Mouse (Mus musculus): ENCODE data around the gene Supt3. TPM values are rescaled to one million over a fixed set of nuclear protein-coding genes. Genes with fewer than 3 reads are reported as not detected.

Supt3 gene
- total RNA-seq (2021) = 10 to 100 TPM; 18.7 to 24.6 TPM
- long read RNA-seq, experiment 1, transcript Supt3-201 (12 exons, 1,508 nt) = major isoform, 12 of 17 reads
- long read RNA-seq, experiment 1, partial matches to known transcripts = 1 of 17 reads
- long read RNA-seq, experiment 1, other reads (novel, unspliced or antisense) = 4 of 17 reads
- long read RNA-seq, experiment 2, transcript Supt3-201 (12 exons, 1,508 nt) = major isoform, 7 of 11 reads
- long read RNA-seq, experiment 2, partial matches to known transcripts = 3 of 11 reads
- long read RNA-seq, experiment 2, other reads (novel, unspliced or antisense) = 1 of 11 reads

- peak; percentile 99 for DNase-seq
Observed at GRCm38 (mm10) chr17:44776738-44777270, at the start of gene Supt3. Gene Supt3 (plus strand): TSS chr17:44777152.

- DNase-seq = no peak
Observed at GRCm38 (mm10) chr17:44727675-44728074, 49.3 kb upstream of the Supt3 start.

GRCm38 (mm10) chr17:44728464-44728863 lies 48.5 kb upstream of the Supt3 start:
- DNase-seq = no peak

GRCm38 (mm10) chr17:44733544-44734310 lies 43.2 kb upstream of the Supt3 start:
- peak; percentile 8 for DNase-seq

GRCm38 (mm10) chr17:44734501-44735222 lies 42.3 kb upstream of the Supt3 start:
- DNase-seq = peak; percentile 65

GRCm38 (mm10) chr17:44735223-44735990 lies 41.5 kb upstream of the Supt3 start:
- DNase-seq = no peak

- DNase-seq = peak; percentile 78
Observed at GRCm38 (mm10) chr17:44735991-44736561, 40.9 kb upstream of the Supt3 start.

- DNase-seq = no peak
Observed at GRCm38 (mm10) chr17:44737275-44738120, 39.5 kb upstream of the Supt3 start.

GRCm38 (mm10) chr17:44738121-44738637 lies 38.8 kb upstream of the Supt3 start:
- DNase-seq = no peak

GRCm38 (mm10) chr17:44742246-44742645 lies 34.7 kb upstream of the Supt3 start:
- DNase-seq = no peak

GRCm38 (mm10) chr17:44743780-44744179 lies 33.2 kb upstream of the Supt3 start:
- DNase-seq = no peak

- no peak for DNase-seq
Observed at GRCm38 (mm10) chr17:44745378-44745777, 31.6 kb upstream of the Supt3 start.

GRCm38 (mm10) chr17:44766318-44766717 lies 10.6 kb upstream of the Supt3 start:
- no peak for DNase-seq

- no peak for DNase-seq
Observed at GRCm38 (mm10) chr17:44766975-44767374, 10.0 kb upstream of the Supt3 start.

- DNase-seq = no peak
Observed at GRCm38 (mm10) chr17:44767375-44767774, 9.6 kb upstream of the Supt3 start.

GRCm38 (mm10) chr17:44768522-44768921 lies 8.4 kb upstream of the Supt3 start:
- no peak for DNase-seq

GRCm38 (mm10) chr17:44770871-44771270 lies 6.1 kb upstream of the Supt3 start:
- no peak for DNase-seq

GRCm38 (mm10) chr17:44772576-44772975 lies 4.4 kb upstream of the Supt3 start:
- no peak for DNase-seq

- peak; percentile 78 for DNase-seq
Observed at GRCm38 (mm10) chr17:44777337-44777804, 419 bp downstream of the Supt3 start.

- no peak for DNase-seq
Observed at GRCm38 (mm10) chr17:44778141-44778540, 1.2 kb downstream of the Supt3 start.

All from adrenal gland, postnatal 10 days (tissue).